Mouse (Mus musculus): Measurements from ENCODE around the gene Gm49395.

- no peak for TF ChIP-seq CTCF (IDR thresholded peaks at IDR 0.05; ENCODE audit: low read depth)
- no peak for TF ChIP-seq EP300 (IDR thresholded peaks at IDR 0.05; ENCODE audit: low read depth)
Observed at GRCm38 (mm10) chr13:115037304-115037703, 64.4 kb downstream of the Gm49395 start.
